8 mouse cellular contexts compared by ENCODE assay signal in the genomic region with DNA sequence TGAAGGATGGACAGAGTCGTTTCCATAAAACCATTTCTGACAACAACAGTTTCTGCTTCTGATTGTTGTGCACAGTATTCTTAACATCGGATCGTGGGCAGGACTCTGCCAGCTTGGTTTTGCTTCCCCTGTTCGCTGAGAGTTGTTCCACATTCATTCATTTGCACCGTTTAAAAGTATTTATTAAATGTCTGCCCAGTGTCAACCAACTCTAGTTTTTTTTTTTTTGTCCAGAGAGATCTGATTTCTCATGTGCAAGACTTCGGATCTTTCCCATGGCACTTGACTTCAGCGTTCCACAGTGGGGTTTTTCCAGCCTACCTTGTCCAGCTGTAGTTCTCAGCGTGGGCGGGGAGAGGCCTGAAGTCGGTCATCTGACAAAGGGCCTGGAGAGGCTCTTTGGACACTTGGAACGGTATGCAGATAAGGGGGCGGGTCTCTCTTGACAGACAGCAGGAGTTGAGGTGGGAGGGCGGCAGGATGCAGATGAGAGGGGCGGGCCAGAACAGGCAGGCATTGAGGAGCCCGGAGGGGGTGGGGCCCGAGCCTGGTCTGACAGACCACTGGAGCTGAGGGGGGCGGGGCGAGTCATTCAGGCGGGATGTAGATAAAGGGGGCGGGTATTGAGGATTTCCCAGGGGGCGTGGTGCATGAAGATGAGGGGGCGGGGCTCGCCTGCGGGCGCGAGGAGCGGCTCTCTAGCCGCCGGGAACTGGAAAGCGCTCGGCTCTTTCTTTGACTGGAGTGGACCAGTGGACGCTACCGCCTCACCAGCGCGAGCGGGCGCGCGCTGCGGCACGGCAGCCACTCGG.
DNase-seq lines count a peak whose midpoint lies in the region; ATAC-seq lines count a peak whose summit lies in the region.

No protein-coding gene starts in this region.

- no peaks in the 10 kb centered on the region for H3K36me3 ChIP-seq in hindbrain, embryonic 14.5 days (replicated peaks; ENCODE audit: control insufficient read depth, insufficient read depth)

- peak overlapping the region; percentile 76 for H3K9ac ChIP-seq in hindbrain, embryonic 14.5 days

- no peaks in the 10 kb centered on the region for H3K9me3 ChIP-seq in hindbrain, embryonic 14.5 days (ENCODE audit: control insufficient read depth, low read length)

- H3K4me1 ChIP-seq in hindbrain, embryonic 14.5 days (replicated peaks; ENCODE audit: control insufficient read depth, insufficient read depth, low read length): peaks cover 4% of the 10 kb centered on the region

- peak overlapping the region; percentile 87 for H3K27ac ChIP-seq in hindbrain, embryonic 14.5 days

- DNase-seq in WW6 (ENCODE audit: low read depth, low spot score): peak; percentile 98
- DNase-seq in cerebellum, postnatal 4 days (ENCODE audit: low spot score in 2 of 2): peak; percentile 91 to 98
- DNase-seq in frontal cortex, postnatal 36 days (ENCODE audit: low spot score in 2 of 2): peak; percentile 86 to 89
- DNase-seq in hindbrain, embryonic 14.5 days (ENCODE audit: low spot score): peak; percentile 96
- peak; percentile 85 to 90 for DNase-seq in layer of hippocampus, postnatal 36 days
- DNase-seq in lung, postnatal 25 days (ENCODE audit: low spot score): peak; percentile 99
- DNase-seq in retina, embryonic 14.5 days (ENCODE audit: low spot score): peak; percentile 100
- DNase-seq in thymus, postnatal 36 days: peak; percentile 81 to 88

- peak; percentile 98 for ATAC-seq in hindbrain, embryonic 14.5 days (ENCODE audit: low FRiP score)

- H3K4me2 ChIP-seq in hindbrain, embryonic 14.5 days (replicated peaks): peak overlapping the region; percentile 92

- WGBS in hindbrain, embryonic 14.5 days: 6% methylated on average over 35 of the region's 42 CpGs

- H3K4me3 ChIP-seq in hindbrain, embryonic 14.5 days (replicated peaks; ENCODE audit: low read length): peak overlapping the region; percentile 61

- H3K27me3 ChIP-seq in hindbrain, embryonic 14.5 days (ENCODE audit: control insufficient read depth, insufficient read depth, low read length): no peaks in the 10 kb centered on the region

Comparison
In these comparisons a context has a peak if more than half of its experiments do, and no peak if none do; other contexts are left out.
1. Peak in every context shown above with its lines: DNase-seq, ATAC-seq, H3K4me3 ChIP-seq and H3K27ac ChIP-seq.